Mouse (Mus musculus) induced T-regulatory cell, adult 2 months (primary cell): Measurements from ENCODE around the gene Slc30a2.
"Not testable (repeated sequence)": the region's sequence is repeated elsewhere in the genome, so short reads cannot be mapped to it uniquely, and the experiment has no call there.

ENCODE experiments used
- DNase-seq: peaks from one replicate; pipeline ENCODE4 v3.0.0-alpha.2; 2012; ENCODE audit warnings: low read depth

The Slc30a2 gene

GRCm38 (mm10) chr4:134321524-134321923, 21.5 kb upstream of the Slc30a2 start:
- peak; percentile 48 for DNase-seq

DNA sequence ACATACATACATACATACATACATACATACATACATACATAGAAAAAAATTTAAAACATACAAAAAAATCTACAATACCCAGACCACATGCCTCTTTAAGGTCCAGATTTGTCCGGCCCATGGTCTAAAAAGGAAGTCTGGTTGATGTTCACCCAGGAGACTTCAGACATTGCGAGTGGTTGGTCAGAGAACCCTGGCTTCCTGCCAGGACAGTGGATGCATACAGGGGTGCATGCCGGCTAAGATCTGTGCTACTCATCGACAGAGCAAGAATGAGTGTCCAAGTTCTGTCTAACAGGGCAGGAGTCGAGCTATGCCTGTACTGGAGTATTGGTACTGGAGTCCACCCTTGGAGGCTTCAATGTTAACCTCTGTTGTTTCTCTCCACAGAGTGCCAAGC, 18.3 kb upstream of the Slc30a2 start:
- DNase-seq = no peak

- DNase-seq = no peak
Observed at GRCm38 (mm10) chr4:134326859-134327530, 16.0 kb upstream of the Slc30a2 start.

DNA sequence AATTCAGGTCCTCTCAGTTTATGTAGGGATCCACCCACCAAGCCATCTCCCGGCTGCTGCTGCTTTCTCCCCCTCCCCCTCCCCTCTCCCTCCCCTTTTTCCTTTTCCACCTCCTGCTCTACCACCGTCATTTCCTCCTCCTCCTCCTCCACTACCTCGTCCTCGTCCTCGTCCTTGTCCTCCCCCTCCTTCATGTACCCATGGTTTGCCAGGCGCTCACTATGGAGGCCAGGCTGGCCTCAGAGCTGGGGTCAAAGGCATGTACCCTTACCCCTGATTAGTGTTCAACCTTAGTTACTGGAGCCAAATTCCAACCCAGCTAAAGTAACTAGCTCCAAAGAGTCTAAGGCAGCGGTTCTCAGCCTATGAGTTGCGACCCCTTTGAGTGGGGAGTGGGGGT, 14.8 kb upstream of the Slc30a2 start:
- no peak for DNase-seq

DNA sequence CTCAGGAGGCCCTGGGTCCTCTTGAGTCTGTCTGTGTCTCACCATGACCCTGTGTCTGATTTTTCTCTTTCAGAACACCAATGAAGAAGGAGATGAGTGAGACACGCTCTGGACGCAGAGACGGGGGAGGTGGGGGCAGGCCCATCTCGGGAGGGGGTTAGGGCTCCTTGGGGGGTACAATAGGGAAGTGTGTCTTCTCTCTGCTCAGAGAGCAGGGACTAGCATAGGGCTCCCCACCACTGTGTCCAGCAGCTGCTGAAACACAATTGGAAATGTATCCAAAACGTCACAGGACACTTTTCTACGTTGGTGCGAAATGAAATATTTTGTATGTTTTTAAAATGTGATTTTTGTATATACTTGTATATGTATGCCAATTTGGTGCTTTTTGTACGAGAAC, 14.1 kb upstream of the Slc30a2 start:
- DNase-seq = no peak

DNA sequence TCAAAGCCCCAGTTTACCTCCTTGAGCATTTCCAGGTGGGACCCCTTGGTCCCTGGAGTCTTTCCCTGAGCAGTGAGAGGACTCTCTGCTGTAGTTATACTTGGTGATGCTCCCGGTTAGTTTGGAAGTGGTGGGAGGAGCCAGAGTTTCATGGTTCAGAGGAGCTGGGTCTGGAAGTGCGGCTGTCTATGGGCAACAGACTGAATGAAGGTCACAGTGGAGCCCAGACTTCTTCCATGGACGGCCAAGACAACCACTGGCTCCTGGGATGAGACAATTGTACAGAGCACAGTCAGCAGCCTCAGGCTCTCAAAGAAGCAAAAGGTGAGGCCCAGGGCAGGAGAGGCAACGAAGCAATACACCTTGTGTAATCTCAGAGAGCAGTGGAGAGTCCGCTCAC, 12.7 kb upstream of the Slc30a2 start:
- no peak for DNase-seq

DNA sequence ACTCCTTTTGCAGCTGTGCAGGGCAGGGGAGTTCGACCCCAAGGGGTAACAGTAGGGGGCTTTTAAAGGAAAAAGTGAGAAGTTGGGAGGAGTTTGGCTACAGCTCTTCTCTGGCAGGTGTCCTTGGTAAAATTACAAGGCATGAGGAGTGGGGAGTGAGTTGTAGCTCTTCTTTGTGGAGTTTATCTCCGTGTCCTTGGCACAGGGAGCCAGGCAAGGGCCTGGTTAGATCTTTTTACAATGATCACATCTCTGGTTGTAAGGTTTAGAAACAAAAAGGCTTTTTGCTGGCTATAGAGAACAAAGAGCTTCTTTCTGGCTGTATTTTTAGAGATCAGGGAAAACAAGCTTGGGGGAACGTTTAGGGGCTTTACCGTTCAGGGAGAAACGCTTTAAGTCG, 1.8 kb upstream of the Slc30a2 start:
- not testable (repeated sequence) for DNase-seq

DNA sequence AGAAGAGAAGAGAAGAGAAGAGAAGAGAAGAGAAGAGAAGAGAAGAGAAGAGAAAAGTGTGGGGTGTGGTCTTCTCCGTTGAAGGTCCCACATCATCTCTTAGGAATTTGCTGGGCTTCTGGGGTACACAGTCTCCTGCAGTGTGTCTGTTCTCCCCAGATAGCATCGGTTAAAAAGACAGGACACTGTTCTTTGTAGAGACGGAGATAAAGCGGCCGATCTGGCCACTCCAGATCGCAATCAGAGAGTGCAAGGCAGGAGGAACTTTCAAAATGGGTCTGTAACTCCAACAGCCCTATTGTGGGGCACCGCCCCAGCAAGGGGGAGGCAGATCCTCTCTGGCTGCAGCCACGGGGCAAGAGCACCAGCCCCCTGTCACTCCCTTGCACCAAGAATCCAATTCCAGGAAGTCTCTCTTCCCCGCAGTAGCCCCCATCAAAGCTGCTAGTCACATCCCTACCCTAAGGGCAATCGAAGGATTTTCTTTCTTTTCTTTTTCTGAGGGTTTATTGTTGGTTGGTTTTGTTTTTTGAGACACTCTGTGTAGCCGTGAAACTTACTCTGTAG, 685 bp upstream of the Slc30a2 start:
- no peak for DNase-seq

- DNase-seq = no peak
Observed at GRCm38 (mm10) chr4:134344620-134345019, 1.6 kb downstream of the Slc30a2 start.

DNA sequence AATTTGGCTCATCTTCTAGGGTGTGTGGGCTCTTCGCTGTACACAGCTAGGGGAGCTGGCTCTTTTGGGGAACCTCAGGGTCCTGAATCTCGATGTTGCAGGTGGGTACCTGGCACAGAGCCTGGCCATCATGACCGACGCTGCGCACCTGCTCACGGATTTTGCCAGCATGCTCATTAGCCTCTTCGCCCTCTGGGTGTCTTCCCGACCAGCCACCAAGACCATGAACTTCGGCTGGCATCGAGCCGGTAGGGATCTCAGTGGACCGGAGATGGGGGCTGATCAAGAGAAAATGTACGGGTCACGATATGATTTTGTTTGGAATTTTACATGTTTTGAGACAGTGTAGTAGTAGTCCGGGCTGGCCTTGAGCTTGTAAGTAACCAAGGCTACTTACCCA, 2.8 kb downstream of the Slc30a2 start:
- no peak for DNase-seq

DNA sequence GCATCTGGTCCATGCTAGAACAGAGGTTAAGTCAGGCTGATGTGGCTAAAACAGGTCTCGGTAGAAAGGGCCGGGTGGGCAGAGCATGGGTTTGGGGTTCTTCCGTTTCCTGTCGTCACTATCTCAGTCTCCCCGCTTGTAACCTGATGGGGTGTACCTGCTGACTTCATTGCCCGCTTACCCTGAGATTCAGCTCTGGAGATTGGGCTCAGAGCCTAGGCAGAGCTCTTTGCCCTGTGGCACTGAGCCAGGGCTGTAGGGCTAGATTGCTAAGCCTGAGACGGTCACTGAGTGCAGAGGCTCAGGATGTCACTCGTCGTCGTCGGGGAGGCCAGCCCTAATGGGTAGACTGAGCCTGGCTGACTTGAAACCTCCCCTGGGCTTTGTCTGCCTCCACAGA, 5.1 kb downstream of the Slc30a2 start:
- no peak for DNase-seq

- DNase-seq = no peak
Observed at GRCm38 (mm10) chr4:134348545-134348944, 5.6 kb downstream of the Slc30a2 start.

DNA sequence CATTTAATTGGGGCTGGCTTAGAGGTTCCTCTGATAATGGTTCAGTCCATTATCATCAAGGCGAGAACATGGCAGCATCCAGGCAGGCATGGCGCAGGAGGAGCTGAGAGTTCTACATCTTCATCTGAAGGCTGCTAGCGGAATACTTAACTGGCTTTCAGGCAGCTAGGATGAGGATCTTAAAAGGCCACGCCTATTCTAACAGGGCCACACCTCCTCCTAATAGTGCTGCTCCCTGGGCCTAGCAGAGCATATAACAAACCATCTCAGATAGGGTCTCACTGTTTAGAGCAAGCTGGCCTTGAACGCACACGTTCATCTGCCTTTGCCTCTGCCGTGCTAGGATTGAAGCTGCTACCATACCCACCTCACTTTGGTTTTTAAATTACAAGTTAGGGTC, 6.8 kb downstream of the Slc30a2 start:
- DNase-seq = no peak

DNA sequence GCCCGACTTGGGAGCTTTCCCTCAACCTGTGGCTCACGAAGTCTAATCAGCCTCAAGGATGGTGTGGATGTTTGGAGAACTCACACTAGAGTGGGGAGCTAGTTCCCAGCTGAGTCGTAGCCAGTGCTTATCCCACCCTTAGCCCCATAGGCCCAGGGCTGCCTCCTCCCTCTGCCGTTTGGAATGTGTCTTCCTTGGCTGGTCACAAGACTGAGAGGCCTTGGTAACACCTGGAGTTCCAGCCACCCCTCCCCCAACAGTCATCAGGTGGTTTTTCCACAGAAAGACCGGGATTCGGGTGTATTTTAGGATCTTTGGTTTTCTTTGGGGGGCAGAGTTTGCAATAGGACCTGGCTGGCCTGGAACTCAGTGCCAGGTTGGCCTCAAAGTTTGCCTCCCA, 7.7 kb downstream of the Slc30a2 start:
- DNase-seq = no peak

DNA sequence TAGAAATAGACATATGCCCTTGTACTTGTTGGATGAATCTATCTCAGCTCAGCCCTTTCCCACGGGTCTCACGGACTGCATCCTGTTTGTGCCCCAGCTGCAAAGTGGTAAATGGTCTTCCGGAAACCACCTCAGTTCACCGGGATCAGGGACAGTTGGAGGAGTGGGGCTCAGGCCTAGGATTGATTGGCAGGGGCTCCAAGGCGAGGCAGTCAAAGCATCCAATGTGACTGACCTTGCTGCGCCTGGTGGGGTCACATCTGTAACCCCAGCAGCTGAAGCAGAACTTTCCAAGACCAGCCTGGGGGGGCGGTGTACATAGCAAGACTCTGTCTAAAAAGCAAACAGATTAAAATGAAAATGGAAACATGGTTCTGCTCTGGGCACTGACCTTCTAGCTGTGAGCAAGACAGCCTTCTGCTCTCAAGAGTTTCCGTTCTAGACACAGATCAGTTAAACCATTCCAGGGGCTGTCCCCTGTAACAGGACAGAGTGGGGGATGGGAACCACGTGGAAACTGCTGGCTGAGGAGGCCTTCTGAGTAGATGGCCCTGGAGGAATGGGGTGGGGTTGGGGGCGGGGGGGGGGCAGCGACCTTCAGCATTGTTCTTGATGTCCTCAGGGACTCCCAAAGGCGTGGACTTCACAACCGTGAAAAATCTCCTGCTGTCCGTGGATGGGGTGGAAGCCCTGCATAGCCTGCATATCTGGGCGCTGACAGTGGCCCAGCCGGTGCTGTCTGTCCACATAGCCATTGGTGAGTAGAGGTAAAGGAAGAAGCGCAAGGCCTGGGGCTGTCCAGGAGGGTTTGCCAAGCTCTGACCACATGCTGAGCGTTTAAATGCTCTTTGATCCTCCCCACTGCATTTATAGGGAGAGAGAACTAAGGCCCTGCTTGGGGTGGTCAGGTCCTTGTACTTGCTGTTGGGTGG, 8.6 kb downstream of the Slc30a2 start:
- peak; percentile 68 for DNase-seq

GRCm38 (mm10) chr4:134352261-134352707, 9.3 kb downstream of the Slc30a2 start:
- DNase-seq = no peak

- peak; percentile 50 for DNase-seq
Observed at GRCm38 (mm10) chr4:134352929-134353328, 9.9 kb downstream of the Slc30a2 start.

- peak; percentile 62 for DNase-seq
Observed at GRCm38 (mm10) chr4:134353527-134354409, 10.8 kb downstream of the Slc30a2 start.

DNA sequence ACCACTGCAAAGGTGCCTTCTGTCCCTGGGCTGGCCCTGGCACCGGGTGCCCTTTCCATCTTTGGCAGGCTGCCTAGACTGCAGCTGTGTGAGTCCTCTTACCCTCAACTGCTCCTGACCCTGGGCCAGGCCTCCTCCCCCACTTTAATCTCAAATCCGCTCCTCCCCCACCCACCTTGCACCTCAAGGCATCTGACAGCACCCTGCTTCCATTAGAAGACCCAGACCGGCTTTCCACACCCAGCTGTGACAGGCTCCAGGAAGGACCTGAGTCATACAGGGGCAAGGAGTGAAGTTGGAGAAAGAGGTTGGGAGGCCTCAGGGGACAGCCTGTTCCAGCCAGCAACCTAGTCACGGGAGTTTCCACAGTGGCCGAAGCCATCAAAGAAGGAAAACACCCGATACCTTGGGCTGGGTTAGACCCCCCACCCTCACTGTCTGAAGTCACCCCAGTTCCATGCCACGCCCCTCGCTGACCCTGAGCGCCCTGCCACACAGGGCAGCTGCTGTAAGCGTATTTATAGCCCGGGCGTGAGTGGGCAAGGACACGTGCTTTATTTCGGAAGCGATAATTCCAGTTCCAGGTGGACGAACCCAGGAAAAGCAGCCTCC, 13.0 kb downstream of the Slc30a2 start:
- DNase-seq = peak; percentile 49

- DNase-seq = peak; percentile 91
Observed at GRCm38 (mm10) chr4:134356591-134357460, 13.8 kb downstream of the Slc30a2 start.

DNA sequence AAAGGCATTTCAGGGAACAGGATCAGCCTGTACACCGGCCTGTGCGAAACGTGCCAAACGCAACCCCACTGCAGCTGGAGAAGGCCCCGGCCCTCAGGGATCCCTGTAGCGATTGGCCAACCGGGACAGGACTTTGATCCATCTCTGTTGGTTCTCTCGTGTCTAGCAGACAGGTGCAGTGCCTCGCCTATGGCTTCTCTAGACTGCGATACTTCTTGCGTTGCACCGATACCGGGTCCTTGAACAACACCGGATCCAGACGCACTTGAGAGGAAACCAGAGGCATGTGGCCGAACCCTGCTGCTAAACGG, 14.4 kb downstream of the Slc30a2 start:
- no peak for DNase-seq
